Mouse (Mus musculus): ENCODE data around the gene Enkd1.

The Enkd1 gene

GRCm38 (mm10) chr8:105702001-105702401 is 6.0 kb downstream of the Enkd1 start:
- no peak for DNase-seq (ENCODE audit: low spot score in 2 of 2)

DNA sequence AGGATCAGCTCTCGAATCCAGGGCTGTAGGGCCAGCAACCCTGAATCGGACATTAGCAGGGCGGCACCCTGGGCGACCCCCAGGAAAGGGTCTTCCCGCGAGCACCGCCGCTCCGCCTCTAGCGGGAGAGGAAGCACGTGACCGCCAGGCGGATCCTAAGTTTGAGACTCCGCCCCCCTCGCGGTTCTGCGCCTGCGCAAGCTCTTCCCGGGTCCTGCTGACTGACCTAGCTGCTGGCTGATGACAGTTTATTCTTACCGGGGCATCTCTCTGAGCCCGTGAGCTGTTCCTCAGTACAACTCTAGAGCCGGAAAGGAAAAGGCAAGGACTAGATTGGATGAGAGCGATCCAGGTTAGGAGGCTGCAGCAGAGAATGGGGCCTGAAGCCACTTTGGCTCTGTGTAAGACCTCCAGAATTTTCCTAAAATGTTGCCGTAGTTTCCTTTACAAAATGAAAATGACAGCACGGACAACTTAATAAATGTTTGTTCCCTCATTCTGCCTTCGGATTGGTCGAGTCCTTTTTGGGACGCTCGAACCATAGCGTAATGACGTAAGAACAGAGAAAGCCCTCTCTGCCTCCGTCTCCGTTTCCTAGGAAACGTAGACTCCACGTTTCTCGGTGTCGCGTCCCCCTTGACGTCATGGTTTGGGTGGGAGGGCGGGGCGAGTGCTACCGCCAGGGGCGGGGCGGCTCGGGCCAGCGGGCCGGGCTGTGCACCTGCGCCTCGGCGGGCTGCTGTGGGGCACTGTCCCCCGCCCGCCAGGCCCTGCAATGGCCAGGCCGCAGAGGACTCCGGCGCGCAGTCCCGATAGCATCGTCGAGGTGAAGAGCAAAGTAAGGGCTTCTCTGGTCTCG is 6.8 kb downstream of the Enkd1 start, which contains the start of the genes Acd and Pard6a:
TSS of gene Acd (minus strand) at position 137 of the 859 bp plus-strand sequence.
TSS of gene Pard6a (plus strand) at position 183 of the 859 bp plus-strand sequence.
- peak; percentile 94 for DNase-seq (ENCODE audit: low spot score in 2 of 2)

DNA sequence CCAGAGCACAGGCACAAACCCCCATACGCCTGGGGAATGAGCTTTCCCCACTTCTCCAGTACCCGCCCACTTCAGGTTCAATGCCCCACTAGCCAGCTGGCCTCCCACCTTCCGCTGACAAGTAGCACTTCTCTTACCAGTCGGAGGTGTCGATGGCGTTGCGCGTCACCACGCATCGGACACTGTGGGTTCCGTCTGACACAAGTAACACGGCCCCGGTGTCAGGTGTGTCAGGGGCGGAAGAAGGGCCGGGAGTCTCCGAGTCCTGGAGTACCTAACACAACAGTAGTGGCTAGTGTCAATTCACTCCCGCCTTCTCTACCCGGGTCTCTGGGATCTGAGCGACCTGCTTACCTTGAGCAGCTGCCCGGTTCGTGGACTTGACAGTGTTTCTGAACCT is 7.4 kb downstream of the Enkd1 start:
- DNase-seq (ENCODE audit: low spot score in 2 of 2) = peak in 1 of 2 experiments; percentile 34

DNA sequence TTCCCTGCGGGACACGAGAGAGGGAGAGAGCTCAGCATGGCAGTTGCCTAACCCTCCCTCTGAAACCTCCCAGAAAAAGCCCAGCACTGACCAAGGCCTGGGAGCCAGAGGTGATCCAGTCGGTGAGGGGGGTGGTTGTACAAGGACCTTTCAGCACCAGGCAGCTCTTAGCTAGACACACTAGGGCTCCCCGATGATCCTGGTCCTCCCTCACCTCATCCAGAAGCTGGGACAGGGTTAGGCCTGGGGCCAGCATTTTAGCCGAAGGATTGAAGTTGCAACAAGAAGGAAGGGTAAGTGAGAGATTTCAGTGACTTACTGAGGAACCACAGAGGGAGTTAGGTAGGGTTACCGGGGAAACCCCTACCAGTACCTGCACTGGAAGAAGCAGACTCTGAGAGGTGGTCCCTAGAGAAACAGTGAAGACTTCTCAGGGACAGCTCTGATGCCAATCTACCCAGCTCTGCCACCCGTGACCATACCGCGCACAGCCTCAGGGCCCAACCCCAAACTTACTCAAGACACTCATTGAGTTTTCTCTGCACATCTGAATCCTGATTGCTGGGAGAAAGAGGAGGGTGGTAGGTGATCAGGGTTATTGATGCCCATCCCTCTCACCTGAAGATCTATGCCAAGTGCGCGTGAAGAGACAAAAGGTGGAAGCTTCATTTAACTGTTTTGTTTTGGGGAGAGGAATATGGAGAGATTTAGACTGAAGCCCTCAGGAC is 8.4 kb downstream of the Enkd1 start:
- DNase-seq (ENCODE audit: low spot score in 2 of 2) = no peak

DNA sequence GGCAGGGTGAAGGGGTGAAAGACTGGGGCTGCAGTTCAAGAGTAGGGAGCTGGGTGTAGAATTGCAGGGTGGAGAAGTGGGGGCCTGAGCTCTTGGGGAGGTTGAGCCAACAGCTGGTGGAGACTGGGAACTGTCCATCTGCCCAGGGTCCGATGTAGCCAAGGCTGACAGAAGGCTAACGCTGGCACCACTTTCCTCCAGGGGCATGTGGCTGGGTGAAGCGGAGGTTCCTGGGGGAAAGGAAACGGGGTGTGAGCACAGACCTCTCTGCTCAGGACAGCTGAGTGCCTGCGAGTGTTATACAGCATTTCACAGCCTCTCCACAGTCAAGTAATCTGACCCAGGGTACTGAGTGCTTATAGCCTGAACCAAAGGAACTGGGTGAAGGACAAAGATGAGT is 9.3 kb downstream of the Enkd1 start:
- no peak for DNase-seq (ENCODE audit: low spot score in 2 of 2)

DNA sequence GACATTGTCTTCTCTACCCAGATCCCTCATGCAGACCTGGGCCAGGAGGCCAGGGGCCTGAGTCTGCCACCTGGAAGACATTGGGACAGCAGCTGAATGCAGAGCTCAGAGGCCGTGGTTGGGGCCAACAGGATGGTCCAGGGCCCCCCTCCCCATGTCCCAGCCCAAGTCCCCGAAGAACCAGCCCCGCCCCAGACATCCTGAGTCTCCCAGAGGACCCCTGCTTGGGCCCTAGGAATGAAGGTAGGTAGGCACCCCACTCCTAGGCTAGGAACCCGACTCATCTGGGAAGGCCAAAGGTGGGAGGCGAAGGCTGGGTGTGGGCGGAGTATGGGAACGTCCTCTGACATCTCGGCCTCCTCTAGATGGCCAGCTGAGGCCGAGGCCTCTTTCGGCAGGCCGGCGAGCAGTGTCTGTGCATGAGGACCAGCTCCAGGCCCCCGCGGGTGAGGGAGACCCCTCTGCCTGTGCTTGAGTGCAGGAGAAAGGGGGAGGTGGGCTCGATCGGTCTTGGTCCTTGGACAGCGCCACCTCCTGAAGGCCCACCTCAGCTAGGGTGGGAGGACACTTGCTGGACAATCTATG is 10.7 kb downstream of the Enkd1 start:
- DNase-seq (ENCODE audit: low spot score in 2 of 2) = no peak

- DNase-seq (ENCODE audit: low spot score in 2 of 2) = no peak
These were observed 12.8 kb downstream of the Enkd1 start for GRCm38 (mm10) chr8:105695080-105695780.

GRCm38 (mm10) chr8:105694051-105694799 is 13.8 kb downstream of the Enkd1 start:
- DNase-seq (ENCODE audit: low spot score in 2 of 2) = no peak

DNA sequence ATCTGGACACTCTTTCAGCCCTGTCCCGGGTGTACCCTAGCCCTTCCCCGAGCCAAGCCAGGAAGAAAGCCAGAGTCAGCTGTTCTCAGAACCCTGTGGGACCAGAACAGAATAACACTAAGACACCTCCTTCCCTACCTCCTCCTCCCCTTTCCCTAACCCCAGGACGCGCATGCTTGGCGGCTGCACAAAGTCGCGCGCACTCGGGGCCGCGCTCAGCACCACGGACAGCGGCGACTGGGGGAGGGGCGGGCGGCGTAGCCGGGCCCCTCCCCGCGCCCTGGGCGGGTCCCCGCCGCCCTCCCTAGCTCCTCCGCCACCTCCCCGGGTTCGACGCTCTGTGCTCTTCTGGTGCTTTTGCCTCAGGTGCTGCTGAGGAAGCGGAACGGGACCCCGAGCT is 14.4 kb downstream of the Enkd1 start:
- peak; percentile 46 to 65 for DNase-seq (ENCODE audit: low spot score in 2 of 2)

GRCm38 (mm10) chr8:105692449-105693182 is 15.4 kb downstream of the Enkd1 start:
- no peak for DNase-seq (ENCODE audit: low spot score in 2 of 2)

- no peak for DNase-seq (ENCODE audit: low spot score in 2 of 2)
These were observed 17.0 kb downstream of the Enkd1 start for GRCm38 (mm10) chr8:105690978-105691377.

GRCm38 (mm10) chr8:105689983-105690360 is 18.0 kb downstream of the Enkd1 start:
- DNase-seq (ENCODE audit: low spot score in 2 of 2) = no peak

DNA sequence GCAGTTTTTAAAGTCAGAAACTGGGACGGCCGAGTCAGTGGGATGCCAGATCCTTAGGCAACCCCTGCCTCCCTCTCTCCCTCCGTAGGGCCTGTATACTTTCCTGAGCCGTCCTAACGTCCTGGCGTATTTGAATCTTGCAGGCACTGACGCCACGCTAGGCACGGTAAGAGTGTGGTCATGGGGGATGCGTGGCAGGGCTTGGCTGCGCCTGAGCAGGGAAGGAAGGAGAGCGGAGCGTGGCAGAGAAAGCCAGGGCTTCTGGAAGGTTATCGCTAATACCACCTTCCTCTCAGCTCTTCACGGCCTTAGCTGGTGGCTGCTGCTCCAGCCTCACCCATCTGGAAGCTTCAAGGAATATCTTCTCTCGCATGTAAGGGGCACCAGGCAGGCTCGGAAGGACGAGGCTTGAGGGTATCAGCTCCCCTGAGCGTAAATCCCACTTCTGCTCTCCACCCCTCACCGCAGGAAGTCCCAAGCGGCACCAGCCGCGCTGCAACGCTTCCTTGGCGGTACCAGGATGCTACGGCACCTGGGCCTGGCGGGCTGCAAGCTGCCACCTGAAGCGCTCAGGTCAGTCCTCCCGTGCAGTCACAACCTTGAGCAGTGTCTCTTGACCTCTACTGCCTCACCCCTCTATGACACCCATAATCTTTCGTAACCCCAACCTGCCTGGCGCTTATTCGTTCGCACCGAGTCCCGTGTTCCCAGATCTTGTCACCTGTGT is 18.6 kb downstream of the Enkd1 start:
- DNase-seq (ENCODE audit: low spot score in 2 of 2) = no peak

- DNase-seq (ENCODE audit: low spot score in 2 of 2) = no peak
These were observed 19.7 kb downstream of the Enkd1 start for GRCm38 (mm10) chr8:105688242-105688752.

DNA sequence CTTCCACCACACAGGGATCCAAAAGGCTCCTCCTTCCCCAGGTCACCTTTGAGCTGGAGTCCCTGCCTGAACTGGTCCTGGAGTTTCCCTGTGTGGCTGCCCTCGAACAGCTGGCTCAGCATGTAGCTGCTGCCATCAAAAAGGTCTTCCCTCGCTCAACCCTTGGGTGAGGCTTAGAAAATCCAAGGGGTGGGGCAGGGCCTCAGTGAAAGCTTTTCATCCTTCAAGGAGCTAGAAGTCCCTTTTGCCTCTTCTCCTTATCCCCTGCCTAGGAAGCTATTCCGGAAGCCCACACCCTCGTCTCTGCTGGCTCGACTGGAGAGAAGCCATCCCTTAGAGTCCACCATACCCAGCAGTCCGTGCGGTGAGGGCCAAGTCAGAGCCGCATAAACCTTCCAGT is 20.5 kb downstream of the Enkd1 start:
- no peak for DNase-seq (ENCODE audit: low spot score in 2 of 2)

- DNase-seq (ENCODE audit: low spot score in 2 of 2) = no peak
These were observed 21.5 kb downstream of the Enkd1 start for GRCm38 (mm10) chr8:105686551-105686950.

DNA sequence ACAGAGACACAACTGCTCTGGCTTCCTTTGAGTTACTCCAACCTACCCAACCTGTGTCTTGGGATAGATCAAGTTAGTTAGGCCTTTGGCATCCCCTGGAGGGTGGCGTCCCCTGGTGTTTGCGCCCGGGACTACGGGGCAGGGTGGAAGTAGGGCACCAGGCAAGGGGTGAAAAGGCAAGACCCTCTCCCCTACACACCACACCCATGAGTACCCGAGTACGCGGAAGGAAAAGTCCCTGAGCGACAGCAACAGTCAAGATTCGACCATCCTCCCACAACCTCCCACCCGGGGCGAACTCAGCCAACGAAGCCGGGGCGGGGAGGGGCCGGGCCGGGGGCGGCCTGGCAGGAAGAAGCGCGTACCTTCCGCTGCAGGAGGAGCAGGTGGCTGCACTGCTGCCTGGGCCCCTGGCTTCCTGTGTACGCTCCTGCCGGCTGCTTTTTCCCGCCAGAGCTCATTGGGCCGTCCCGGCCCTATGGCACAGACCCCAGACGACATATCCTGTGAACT is 22.2 kb downstream of the Enkd1 start, which contains the start of gene Carmil2:
TSS of gene Carmil2 (plus strand) at position 479 of the 513 bp plus-strand sequence.
- DNase-seq (ENCODE audit: low spot score in 2 of 2) = peak; percentile 41 to 62

- DNase-seq (ENCODE audit: low spot score in 2 of 2) = no peak
These were observed 22.7 kb downstream of the Enkd1 start for GRCm38 (mm10) chr8:105685325-105685724.

DNA sequence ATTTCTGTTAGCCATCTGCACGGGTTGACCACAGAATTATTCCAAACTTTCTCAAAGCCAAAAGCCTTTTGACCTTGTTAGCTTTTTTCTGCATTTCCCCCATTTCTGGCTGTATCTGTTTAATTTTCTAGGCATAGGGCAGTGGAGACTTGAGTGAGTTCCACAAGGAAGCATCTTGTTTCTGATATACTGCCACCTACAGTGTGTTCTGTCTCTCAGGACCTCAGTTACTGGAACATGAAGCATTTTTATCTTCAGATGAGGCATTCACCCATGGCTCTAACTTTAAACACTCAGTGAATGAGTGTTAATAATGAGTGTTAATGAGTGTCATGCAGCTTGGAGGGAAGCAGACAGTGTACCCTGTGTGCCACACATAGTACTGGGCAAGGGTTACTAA is 30.1 kb downstream of the Enkd1 start:
- DNase-seq (ENCODE audit: low spot score in 2 of 2) = no peak

All from urinary bladder, postnatal 36 days (tissue).